Mouse (Mus musculus) olfactory bulb, adult 2 months (tissue): Measurements from ENCODE around the gene Grk3.

ENCODE experiments used
- CTCF ChIP-seq: fragments of 200-500 bp; IDR thresholded peaks from 2 replicates; pipeline ENCODE4 v1.5.1; 2012; ENCODE audit warnings: low read depth, mild to moderate bottlenecking, low read length, moderate library complexity; ENCODE audit not compliant: insufficient read depth
- POLR2A ChIP-seq: fragments of 200-500 bp; IDR thresholded peaks from 2 replicates; pipeline ENCODE4 v1.6.1; 2012; ENCODE audit warnings: mild to moderate bottlenecking, low read depth, low read length, moderate library complexity; ENCODE audit not compliant: insufficient read depth

DNA sequence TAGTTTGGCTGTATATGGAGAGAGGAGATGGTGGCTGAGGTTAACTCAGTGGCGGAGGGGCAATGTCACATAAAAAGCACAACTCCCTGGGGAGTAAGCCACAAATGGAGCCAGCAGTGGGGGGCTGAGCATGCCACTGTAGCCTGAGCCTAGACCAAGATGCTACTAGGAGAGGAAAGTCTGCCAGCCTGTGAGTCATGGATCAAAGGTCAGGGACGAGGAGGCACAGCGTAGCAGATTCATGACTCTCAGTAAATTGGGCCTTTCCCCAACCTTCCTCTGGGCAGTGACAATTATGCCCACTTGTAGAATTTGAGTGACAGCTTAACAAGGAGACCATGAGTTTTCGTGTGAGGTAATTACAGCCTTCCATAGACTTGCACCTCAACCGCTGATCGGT is 33.7 kb downstream of the Grk3 start:
- TF ChIP-seq CTCF (no peak), POLR2A (no peak)
